Mouse (Mus musculus) midbrain, postnatal 0 days (tissue): ENCODE results near the gene Tnmd. TPM values are rescaled to one million over a fixed set of nuclear protein-coding genes. Genes with fewer than 3 reads are reported as not detected.

Experiments used
- ATAC-seq: fragments of 200-750 bp; cut with Nextera tagmentation; 2 replicates; pipeline ENCODE4 v1.8.0; 2017; ENCODE audit warnings: moderate number of reproducible peaks, mild to moderate bottlenecking, moderate TSS enrichment, moderate library complexity; ENCODE audit not compliant: low FRiP score
- DNase-seq: peaks from one replicate; pipeline ENCODE4 v3.0.0-alpha.2; 2015; ENCODE audit warnings: low spot score
- H3K27ac ChIP-seq: fragments of 300-500 bp; sonication (generic); 2 replicates; pipeline ENCODE4 v1.5.1; 2014; ENCODE audit warnings: low read depth, mild to moderate bottlenecking, low read length, mixed read lengths
- H3K27me3 ChIP-seq: fragments of 300-500 bp; sonication (generic); 2 replicates; pipeline ENCODE4 v1.6.1; 2014; ENCODE audit warnings: low read length, control low read depth, mixed read lengths; ENCODE audit not compliant: insufficient read depth
- H3K36me3 ChIP-seq: fragments of 300-500 bp; sonication (generic); 2 replicates; pipeline ENCODE4 v1.6.1; 2014; ENCODE audit warnings: low read length, control low read depth, mixed read lengths; ENCODE audit not compliant: insufficient read depth
- H3K4me1 ChIP-seq: fragments of 300-500 bp; sonication (generic); 2 replicates; pipeline ENCODE4 v1.6.1; 2014; ENCODE audit warnings: mild to moderate bottlenecking, control low read depth, antibody characterized with exemption, low read length, mixed read lengths; ENCODE audit not compliant: insufficient read depth
- H3K4me2 ChIP-seq: fragments of 300-500 bp; sonication (generic); 2 replicates; pipeline ENCODE4 v1.6.1; 2014; ENCODE audit warnings: low read depth, mild to moderate bottlenecking, low read length, mixed read lengths; ENCODE audit not compliant: poor library complexity, severe bottlenecking
- H3K4me3 ChIP-seq: fragments of 300-500 bp; sonication (generic); 2 replicates; pipeline ENCODE4 v1.5.1; 2014; ENCODE audit warnings: low read depth, mild to moderate bottlenecking, low read length, moderate library complexity
- H3K9ac ChIP-seq: fragments of 300-500 bp; sonication (generic); replicated peaks from 2 replicates; pipeline ENCODE4 v1.6.1; 2014; ENCODE audit warnings: mild to moderate bottlenecking, low read length, moderate library complexity, mixed read lengths; ENCODE audit not compliant: poor library complexity, severe bottlenecking
- H3K9me3 ChIP-seq: fragments of 300-500 bp; sonication (generic); 2 replicates; pipeline ENCODE4 v1.6.1; 2016; ENCODE audit warnings: low read length, control low read depth
- CTCF ChIP-seq: IDR thresholded peaks from 2 replicates; pipeline ENCODE4 v1.5.1; 2016; ENCODE audit warnings: antibody characterized with exemption, mild to moderate bottlenecking
- WGBS: fragments of 180-500 bp; shearing (Covaris S2); extraction: QIAGEN DNeasy Blood & Tissue Kit; methylation state at CpG from one replicate; pipeline ENCODE4 v1.1.7; 2014; 5-methylcytosine and 5-hydroxymethylcytosine counted together
- polyA plus RNA-seq: library from polyadenylated mRNA; unstranded; fragments of >200 nt; fragmentation: Nextera tagmentation; extraction: Ambion mirVana; gene quantifications from 2 replicates; pipeline ENCODE4 v1.2.1, GENCODE M21; 2015
- total RNA-seq: library from RNA; depleted of rRNA; stranded (reverse); fragments of >200 nt; gene quantifications from 2 replicates; pipeline ENCODE4 v1.2.3, GENCODE M21; 2014; rRNA removed

Gene Tnmd
- total RNA-seq (not detected in 2 replicates), polyA plus RNA-seq (0.41 and 0.56 TPM in 2 replicates)

GRCm38 (mm10) chrX:133850680-133851079 is at the start of gene Tnmd:
Gene Tnmd (plus strand): TSS chrX:133850980.
- ATAC-seq: no peak
- WGBS: 87% methylated on average over 5 of the region's 5 CpGs
- no peaks in the 10 kb centered on the region for H3K27me3 ChIP-seq
- H3K27ac ChIP-seq: no peak within 1 kb of the TSS
- H3K4me2 ChIP-seq: no peak within 1 kb of the TSS
- TF ChIP-seq CTCF: no peak
- H3K9ac ChIP-seq: no peak within 1 kb of the TSS
- H3K9me3 ChIP-seq: no peaks in the 10 kb centered on the region
- no peaks in the 10 kb centered on the region for H3K36me3 ChIP-seq
- no peaks in the 10 kb centered on the region for H3K4me1 ChIP-seq
- no peak for DNase-seq
- H3K4me3 ChIP-seq: no peak within 1 kb of the TSS

DNA sequence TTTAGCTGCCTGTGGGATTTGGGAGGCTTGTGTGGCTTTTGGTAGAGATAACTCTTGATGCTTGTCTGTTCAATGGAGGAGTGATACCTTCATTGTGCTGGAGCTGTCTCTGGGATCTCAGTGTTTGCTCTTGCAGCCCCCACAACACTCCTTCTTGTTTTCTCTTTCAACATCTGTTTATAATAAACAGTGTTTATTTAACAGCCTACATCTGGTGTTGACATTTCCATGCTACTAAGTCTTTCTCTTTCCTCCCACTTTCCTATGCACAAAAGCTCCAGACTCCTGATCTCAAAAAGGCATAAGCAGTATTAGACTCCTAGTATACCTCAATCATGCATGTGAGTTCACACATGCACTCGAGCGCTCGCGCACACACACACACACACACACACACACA is 2.9 kb downstream of the Tnmd start:
- Histone ChIP-seq H3K9ac (no peak overlapping the region), H3K27ac (no peak overlapping the region), H3K36me3 (no peaks in the 10 kb centered on the region), H3K9me3 (no peaks in the 10 kb centered on the region), H3K27me3 (no peaks in the 10 kb centered on the region), H3K4me1 (no peaks in the 10 kb centered on the region), H3K4me2 (no peak overlapping the region), H3K4me3 (no peak overlapping the region)
- 97% methylated on average over 4 of the region's 4 CpGs for WGBS
- DNase-seq: no peak
- ATAC-seq: no peak
- TF ChIP-seq CTCF: no peak

GRCm38 (mm10) chrX:133869743-133870142 is 19.0 kb downstream of the Tnmd start:
- H3K9me3 ChIP-seq: no peaks in the 10 kb centered on the region
- no peaks in the 10 kb centered on the region for H3K27me3 ChIP-seq
- H3K36me3 ChIP-seq: no peaks in the 10 kb centered on the region
- H3K27ac ChIP-seq: no peak overlapping the region
- no peak for DNase-seq
- no peak overlapping the region for H3K4me3 ChIP-seq
- ATAC-seq: no peak
- 94% methylated on average over 6 of the region's 6 CpGs for WGBS
- H3K4me2 ChIP-seq: no peak overlapping the region
- no peak overlapping the region for H3K9ac ChIP-seq
- H3K4me1 ChIP-seq: no peaks in the 10 kb centered on the region
- TF ChIP-seq CTCF: no peak

DNA sequence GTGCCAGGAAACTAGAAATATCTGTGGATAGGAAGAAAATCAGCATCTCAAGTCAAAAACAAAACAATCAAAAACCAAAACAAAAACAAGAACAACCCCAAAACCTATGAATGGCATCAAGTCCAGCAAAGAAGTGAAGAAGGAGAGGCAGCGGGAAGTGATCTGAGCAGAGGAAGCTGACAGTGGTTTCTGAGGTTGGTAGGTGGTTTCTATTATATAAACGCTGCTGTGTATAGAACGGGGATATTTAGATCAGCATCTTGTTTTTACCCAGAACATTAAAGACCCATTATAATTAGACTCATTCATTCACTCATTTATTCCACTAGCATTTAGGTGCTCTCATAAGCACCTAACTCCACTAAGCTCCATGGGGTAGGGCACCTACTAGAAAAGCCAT is 36.5 kb downstream of the Tnmd start:
- Histone ChIP-seq H3K4me2 (no peak overlapping the region), H3K27me3 (no peaks in the 10 kb centered on the region), H3K4me3 (no peak overlapping the region), H3K27ac (no peak overlapping the region), H3K9me3 (no peaks in the 10 kb centered on the region), H3K9ac (no peak overlapping the region), H3K36me3 (peaks cover 3% of the 10 kb centered on the region; the same call in 1 of the 2 replicates), H3K4me1 (no peaks in the 10 kb centered on the region)
- DNase-seq: no peak
- no peak for TF ChIP-seq CTCF
- WGBS: 93% methylated on average over 3 of the region's 3 CpGs
- ATAC-seq: no peak

- Histone ChIP-seq H3K4me2 (no peak overlapping the region), H3K9ac (no peak overlapping the region), H3K9me3 (no peaks in the 10 kb centered on the region), H3K4me1 (no peaks in the 10 kb centered on the region), H3K27ac (no peak overlapping the region), H3K4me3 (no peak overlapping the region), H3K36me3 (peaks cover 3% of the 10 kb centered on the region; the same call in 1 of the 2 replicates), H3K27me3 (no peaks in the 10 kb centered on the region)
- no peak for DNase-seq
- WGBS: 89% methylated on average over 5 of the region's 5 CpGs
- no peak for ATAC-seq
- TF ChIP-seq CTCF: no peak
Measured at GRCm38 (mm10) chrX:133888111-133888510, 37.3 kb downstream of the Tnmd start.

DNA sequence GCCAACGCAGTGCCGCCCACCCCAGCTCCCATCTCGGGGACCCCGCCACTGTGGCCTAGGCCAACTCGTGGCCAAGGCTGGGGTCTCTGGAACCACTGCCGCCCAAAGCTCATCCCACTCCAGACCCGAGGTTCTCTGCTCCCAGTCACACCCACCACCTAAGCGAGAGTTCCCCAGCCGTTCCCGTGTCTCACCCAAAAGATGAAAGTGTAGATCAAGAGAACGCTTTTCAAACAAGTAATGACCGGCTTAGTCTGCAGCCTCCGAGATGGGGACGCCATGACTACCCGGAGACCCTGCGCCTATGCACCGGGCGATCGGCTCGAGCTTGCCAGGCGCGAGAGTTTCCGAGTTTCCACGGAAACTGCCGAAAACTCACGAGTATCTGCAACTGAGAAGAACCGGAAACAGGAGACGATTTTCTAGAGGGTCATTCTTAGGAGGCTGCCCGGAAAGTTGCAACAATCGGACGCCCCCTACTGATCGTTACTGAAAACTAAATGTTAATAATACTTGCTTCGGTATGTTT is 47.3 kb downstream of the Tnmd start, which contains the start of gene Tspan6:
TSS of gene Tspan6 (minus strand) at position 416 of the 529 bp plus-strand sequence.
- H3K4me1 ChIP-seq: no peaks in the 10 kb centered on the region
- H3K4me2 ChIP-seq: peak within 1 kb of the TSS; percentile 44
- H3K27me3 ChIP-seq: no peaks in the 10 kb centered on the region
- H3K27ac ChIP-seq: peak within 1 kb of the TSS; percentile 80
- H3K9ac ChIP-seq: peak within 1 kb of the TSS; percentile 71
- peak within 1 kb of the TSS; percentile 50 for H3K4me3 ChIP-seq
- ATAC-seq: peak; percentile 92
- H3K9me3 ChIP-seq: no peaks in the 10 kb centered on the region
- DNase-seq: peak; percentile 92
- H3K36me3 ChIP-seq: peaks cover 3% of the 10 kb centered on the region
- peak; percentile 70 for TF ChIP-seq CTCF
- 25% methylated on average over 33 of the region's 33 CpGs for WGBS
